Mouse (Mus musculus): ENCODE measurements around the gene Plaur. TPM values are rescaled to one million over a fixed set of nuclear protein-coding genes. Genes with fewer than 3 reads are reported as not detected.
A peak's percentile ranks its signal among the peaks of the same experiment; 100 is the strongest.
"Not testable (repeated sequence)": the region's sequence is repeated elsewhere in the genome, so short reads cannot be mapped to it uniquely, and the experiment has no call there.

The Plaur gene
- polyA plus RNA-seq, 1 experiment from 2014 or later = 2.1 TPM

DNA sequence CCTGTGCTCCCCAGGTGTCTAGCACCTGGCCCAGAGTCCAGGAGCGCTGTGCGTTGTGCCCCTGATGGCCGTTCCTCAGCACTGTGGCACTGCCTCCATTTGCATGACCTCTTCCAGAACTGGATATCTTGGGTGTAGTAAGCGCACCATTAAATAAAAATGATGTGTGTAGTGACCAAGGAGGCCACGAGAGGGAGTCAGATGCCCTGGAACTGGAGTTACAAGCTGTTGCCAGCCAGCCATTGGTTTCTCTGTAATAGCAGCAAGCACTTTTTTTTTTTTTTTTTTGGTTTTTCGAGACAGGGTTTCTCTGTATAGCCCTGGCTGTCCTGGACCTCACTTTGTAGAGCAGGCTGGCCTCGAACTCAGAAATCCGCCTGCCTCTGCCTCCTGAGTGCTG lies 54.0 kb downstream of the Plaur start:
- not testable (repeated sequence) for H3K27me3 ChIP-seq (ENCODE audit: control insufficient read depth, insufficient read depth, low read length); H3K4me2 ChIP-seq (ENCODE audit: low read depth, severe bottlenecking); H3K9ac ChIP-seq (ENCODE audit: low read length); H3K36me3 ChIP-seq (ENCODE audit: control insufficient read depth, insufficient read depth, low read length); H3K4me3 ChIP-seq (ENCODE audit: low read depth, low read length); H3K27ac ChIP-seq (replicated peaks; ENCODE audit: low read depth, low read length); H3K9me3 ChIP-seq (ENCODE audit: control insufficient read depth, low read length); H3K4me1 ChIP-seq (ENCODE audit: control insufficient read depth, insufficient read depth, low read length); ATAC-seq (ENCODE audit: insufficient number of reproducible peaks, low FRiP score, low TSS enrichment, low read depth)
- 66% methylated on average over 8 of the region's 8 CpGs for WGBS
- peak; percentile 31 for DNase-seq (ENCODE audit: low spot score)

GRCm38 (mm10) chr7:24517077-24517476 lies 54.8 kb downstream of the Plaur start:
- H3K9me3 ChIP-seq (ENCODE audit: control insufficient read depth, low read length) = no peaks in the 10 kb centered on the region
- no peak overlapping the region for H3K9ac ChIP-seq (ENCODE audit: low read length)
- DNase-seq (ENCODE audit: low spot score) (no peak), ATAC-seq (ENCODE audit: insufficient number of reproducible peaks, low FRiP score, low TSS enrichment, low read depth) (no peak)
- H3K4me1 ChIP-seq (ENCODE audit: control insufficient read depth, insufficient read depth, low read length) = no peaks in the 10 kb centered on the region
- no peak overlapping the region for H3K4me3 ChIP-seq (ENCODE audit: low read depth, low read length)
- no peaks in the 10 kb centered on the region for H3K27me3 ChIP-seq (ENCODE audit: control insufficient read depth, insufficient read depth, low read length)
- no peak overlapping the region for H3K4me2 ChIP-seq (ENCODE audit: low read depth, severe bottlenecking)
- 61% methylated on average over 5 of the region's 5 CpGs for WGBS
- no peak overlapping the region for H3K27ac ChIP-seq (replicated peaks; ENCODE audit: low read depth, low read length)
- H3K36me3 ChIP-seq (ENCODE audit: control insufficient read depth, insufficient read depth, low read length) = no peaks in the 10 kb centered on the region; the same call in 1 of the 2 replicates

DNA sequence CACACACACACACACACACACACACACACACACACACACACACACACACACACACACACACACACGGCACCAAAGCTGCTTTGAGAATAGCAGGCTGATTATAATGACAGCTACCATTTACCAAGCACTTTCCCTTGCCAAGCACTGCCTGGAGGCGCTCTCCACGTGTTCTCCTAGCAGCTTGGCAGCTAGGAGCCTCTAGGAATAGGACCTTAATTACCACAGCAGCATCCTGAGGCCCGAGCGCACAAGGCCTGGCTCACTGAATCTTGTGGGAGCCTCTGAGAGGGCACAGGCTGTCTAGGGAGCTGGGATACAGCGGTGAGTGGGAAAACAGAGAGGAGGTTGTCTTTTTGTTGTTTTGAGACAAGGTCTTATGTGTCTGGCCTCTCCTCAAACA lies 55.4 kb downstream of the Plaur start:
- no peaks in the 10 kb centered on the region; the same call in 1 of the 2 replicates for H3K36me3 ChIP-seq (ENCODE audit: control insufficient read depth, insufficient read depth, low read length)
- 57% methylated on average over 6 of the region's 6 CpGs for WGBS
- ATAC-seq (ENCODE audit: insufficient number of reproducible peaks, low FRiP score, low TSS enrichment, low read depth) = no peak

DNA sequence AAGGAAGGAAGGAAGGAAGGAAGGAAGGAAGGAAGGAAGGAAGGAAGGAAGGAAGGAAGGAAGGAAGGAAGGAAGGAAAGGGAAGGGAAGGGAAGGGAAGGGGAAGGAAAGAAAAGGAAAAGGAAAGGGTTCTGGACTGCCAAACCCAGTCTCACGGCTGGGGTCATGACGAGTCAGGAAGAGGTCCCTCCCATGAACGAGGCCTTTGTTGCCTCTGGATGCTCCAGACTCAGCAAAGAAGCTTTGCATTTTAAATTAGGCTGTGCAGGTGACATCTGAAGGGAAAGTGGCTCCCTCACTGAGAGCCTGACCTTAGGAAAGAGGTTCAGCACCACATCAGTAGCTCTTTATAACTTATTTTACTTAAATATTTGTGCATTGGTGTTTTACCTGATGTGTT lies 56.8 kb downstream of the Plaur start:
- DNase-seq (ENCODE audit: low spot score) (no peak), ATAC-seq (ENCODE audit: insufficient number of reproducible peaks, low FRiP score, low TSS enrichment, low read depth) (no peak)
- Histone ChIP-seq H3K9ac (ENCODE audit: low read length) (no peak overlapping the region), H3K27ac (replicated peaks; ENCODE audit: low read depth, low read length) (no peak overlapping the region), H3K4me2 (ENCODE audit: low read depth, severe bottlenecking) (no peak overlapping the region), H3K36me3 (ENCODE audit: control insufficient read depth, insufficient read depth, low read length) (no peaks in the 10 kb centered on the region; the same call in 1 of the 2 replicates), H3K9me3 (ENCODE audit: control insufficient read depth, low read length) (no peaks in the 10 kb centered on the region), H3K4me3 (ENCODE audit: low read depth, low read length) (no peak overlapping the region), H3K4me1 (ENCODE audit: control insufficient read depth, insufficient read depth, low read length) (no peaks in the 10 kb centered on the region), H3K27me3 (ENCODE audit: control insufficient read depth, insufficient read depth, low read length) (no peaks in the 10 kb centered on the region)
- WGBS = 74% methylated on average over 3 of the region's 3 CpGs

More for the DNA sequence above, 55.4 kb downstream of the Plaur start:
- no peaks in the 10 kb centered on the region for H3K27me3 ChIP-seq (ENCODE audit: control insufficient read depth, insufficient read depth, low read length)
- H3K4me1 ChIP-seq (ENCODE audit: control insufficient read depth, insufficient read depth, low read length) = no peaks in the 10 kb centered on the region
- H3K4me3 ChIP-seq (ENCODE audit: low read depth, low read length) = no peak overlapping the region
- no peak overlapping the region for H3K27ac ChIP-seq (replicated peaks; ENCODE audit: low read depth, low read length)
- H3K9ac ChIP-seq (ENCODE audit: low read length) = no peak overlapping the region
- DNase-seq (ENCODE audit: low spot score) = no peak
- no peak overlapping the region for H3K4me2 ChIP-seq (ENCODE audit: low read depth, severe bottlenecking)
- no peaks in the 10 kb centered on the region for H3K9me3 ChIP-seq (ENCODE audit: control insufficient read depth, low read length)

DNA sequence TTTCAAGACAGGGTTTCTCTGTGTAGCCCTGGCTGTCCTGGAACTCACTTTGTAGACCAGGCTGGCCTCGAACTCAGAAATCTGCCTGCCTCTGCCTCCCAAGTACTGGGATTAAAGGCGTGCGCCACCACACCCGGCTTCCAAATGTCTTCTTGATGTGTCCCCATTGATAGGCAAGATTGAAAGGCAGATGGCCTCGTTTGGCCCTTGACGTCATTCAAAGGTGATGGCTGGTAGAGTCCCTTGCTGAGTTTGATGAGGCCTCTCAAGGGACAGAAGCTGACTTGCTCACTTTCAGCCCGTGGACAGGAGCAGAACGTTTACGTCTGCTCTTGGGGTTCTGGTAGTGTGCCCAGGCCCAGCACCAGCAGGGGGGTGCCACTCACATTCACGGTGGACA lies 57.8 kb downstream of the Plaur start:
- H3K4me1 ChIP-seq (ENCODE audit: control insufficient read depth, insufficient read depth, low read length); H3K9ac ChIP-seq (ENCODE audit: low read length); DNase-seq (ENCODE audit: low spot score); H3K9me3 ChIP-seq (ENCODE audit: control insufficient read depth, low read length); H3K27ac ChIP-seq (replicated peaks; ENCODE audit: low read depth, low read length); H3K4me2 ChIP-seq (ENCODE audit: low read depth, severe bottlenecking); H3K4me3 ChIP-seq (ENCODE audit: low read depth, low read length); H3K36me3 ChIP-seq (ENCODE audit: control insufficient read depth, insufficient read depth, low read length); ATAC-seq (ENCODE audit: insufficient number of reproducible peaks, low FRiP score, low TSS enrichment, low read depth); H3K27me3 ChIP-seq (ENCODE audit: control insufficient read depth, insufficient read depth, low read length): not testable (repeated sequence)
- WGBS = 90% methylated on average over 9 of the region's 10 CpGs

- Histone ChIP-seq H3K4me2 (ENCODE audit: low read depth, severe bottlenecking) (no peak overlapping the region), H3K27ac (replicated peaks; ENCODE audit: low read depth, low read length) (no peak overlapping the region), H3K36me3 (ENCODE audit: control insufficient read depth, insufficient read depth, low read length) (no peaks in the 10 kb centered on the region; the same call in 1 of the 2 replicates), H3K9ac (ENCODE audit: low read length) (no peak overlapping the region), H3K27me3 (ENCODE audit: control insufficient read depth, insufficient read depth, low read length) (no peaks in the 10 kb centered on the region), H3K9me3 (ENCODE audit: control insufficient read depth, low read length) (no peaks in the 10 kb centered on the region), H3K4me1 (ENCODE audit: control insufficient read depth, insufficient read depth, low read length) (no peaks in the 10 kb centered on the region), H3K4me3 (ENCODE audit: low read depth, low read length) (no peak overlapping the region)
- WGBS = 67% methylated on average over 5 of the region's 5 CpGs
- no peak for ATAC-seq (ENCODE audit: insufficient number of reproducible peaks, low FRiP score, low TSS enrichment, low read depth)
- DNase-seq (ENCODE audit: low spot score) = no peak
Measured at GRCm38 (mm10) chr7:24522805-24523204, 60.5 kb downstream of the Plaur start.

- Histone ChIP-seq H3K9ac (ENCODE audit: low read length) (no peak overlapping the region), H3K27ac (replicated peaks; ENCODE audit: low read depth, low read length) (no peak overlapping the region), H3K4me1 (ENCODE audit: control insufficient read depth, insufficient read depth, low read length) (no peaks in the 10 kb centered on the region), H3K27me3 (ENCODE audit: control insufficient read depth, insufficient read depth, low read length) (no peaks in the 10 kb centered on the region), H3K9me3 (ENCODE audit: control insufficient read depth, low read length) (no peaks in the 10 kb centered on the region), H3K4me3 (ENCODE audit: low read depth, low read length) (no peak overlapping the region), H3K36me3 (ENCODE audit: control insufficient read depth, insufficient read depth, low read length) (no peaks in the 10 kb centered on the region; the same call in 1 of the 2 replicates), H3K4me2 (ENCODE audit: low read depth, severe bottlenecking) (no peak overlapping the region)
- no peak for ATAC-seq (ENCODE audit: insufficient number of reproducible peaks, low FRiP score, low TSS enrichment, low read depth)
- no peak for DNase-seq (ENCODE audit: low spot score)
- 81% methylated on average over 6 of the region's 6 CpGs for WGBS
Measured at GRCm38 (mm10) chr7:24523723-24524122, 61.4 kb downstream of the Plaur start.

- no peak for ATAC-seq (ENCODE audit: insufficient number of reproducible peaks, low FRiP score, low TSS enrichment, low read depth)
- DNase-seq (ENCODE audit: low spot score) = no peak
- H3K9ac ChIP-seq (ENCODE audit: low read length) = no peak overlapping the region
- H3K9me3 ChIP-seq (ENCODE audit: control insufficient read depth, low read length) = no peaks in the 10 kb centered on the region; the same call in 1 of the 2 replicates
- H3K36me3 ChIP-seq (ENCODE audit: control insufficient read depth, insufficient read depth, low read length) = no peaks in the 10 kb centered on the region; the same call in 1 of the 2 replicates
- no peak overlapping the region for H3K4me2 ChIP-seq (ENCODE audit: low read depth, severe bottlenecking)
- WGBS = 86% methylated on average over 6 of the region's 6 CpGs
- H3K27me3 ChIP-seq (ENCODE audit: control insufficient read depth, insufficient read depth, low read length) = no peaks in the 10 kb centered on the region
- H3K4me3 ChIP-seq (ENCODE audit: low read depth, low read length) = no peak overlapping the region
- peaks cover 5% of the 10 kb centered on the region; the same call in 1 of the 2 replicates for H3K4me1 ChIP-seq (ENCODE audit: control insufficient read depth, insufficient read depth, low read length)
- no peak overlapping the region for H3K27ac ChIP-seq (replicated peaks; ENCODE audit: low read depth, low read length)
Measured at GRCm38 (mm10) chr7:24524978-24525377, 62.7 kb downstream of the Plaur start.
